Mouse (Mus musculus): ENCODE results near the gene Rhno1. TPM values are rescaled to one million over a fixed set of nuclear protein-coding genes. Genes with fewer than 3 reads are reported as not detected.

Gene Rhno1
- total and polyA plus RNA-seq, 3 experiments, result 46.8 to 137 (median 88.1) TPM

DNA sequence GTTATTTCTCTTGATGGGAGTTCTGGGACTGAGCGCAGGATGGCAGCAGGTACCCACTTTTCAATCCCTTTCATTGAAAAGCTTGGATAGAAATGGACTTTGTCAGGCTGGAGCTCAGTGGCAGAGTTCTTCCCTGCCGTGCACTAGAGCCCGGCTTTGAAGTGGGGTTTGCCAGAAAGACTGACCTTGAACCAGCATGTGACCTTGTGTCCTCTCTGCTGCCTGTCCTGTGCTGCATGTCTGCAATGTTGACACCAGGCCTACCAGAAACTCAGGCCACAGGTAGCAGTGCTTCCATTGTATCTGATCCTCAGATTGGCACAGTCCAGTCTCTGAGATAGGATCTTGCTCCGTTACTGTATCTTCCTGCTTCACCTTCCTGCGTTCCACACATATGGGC lies 7.3 kb upstream of the Rhno1 start:
- no peak for TF ChIP-seq POLR2AphosphoS5 (IDR thresholded peaks at IDR 0.05; ENCODE audit: borderline replicate concordance, low read depth, low read length)
- no peak for TF ChIP-seq GABPA (IDR thresholded peaks at IDR 0.05; ENCODE audit: low read depth, low read length)
- no peak for TF ChIP-seq MEF2A (IDR thresholded peaks at IDR 0.05; ENCODE audit: extremely low read depth, insufficient replicate concordance, low read depth, low read length, poor library complexity, severe bottlenecking)
- TF ChIP-seq MAZ (IDR thresholded peaks at IDR 0.05; ENCODE audit: low read depth, low read length), result no peak
- TF ChIP-seq TCF12 (IDR thresholded peaks at IDR 0.05; ENCODE audit: low read depth, low read length), result no peak
- TF ChIP-seq HCFC1 (IDR thresholded peaks at IDR 0.05; ENCODE audit: low read depth, low read length), result no peak

DNA sequence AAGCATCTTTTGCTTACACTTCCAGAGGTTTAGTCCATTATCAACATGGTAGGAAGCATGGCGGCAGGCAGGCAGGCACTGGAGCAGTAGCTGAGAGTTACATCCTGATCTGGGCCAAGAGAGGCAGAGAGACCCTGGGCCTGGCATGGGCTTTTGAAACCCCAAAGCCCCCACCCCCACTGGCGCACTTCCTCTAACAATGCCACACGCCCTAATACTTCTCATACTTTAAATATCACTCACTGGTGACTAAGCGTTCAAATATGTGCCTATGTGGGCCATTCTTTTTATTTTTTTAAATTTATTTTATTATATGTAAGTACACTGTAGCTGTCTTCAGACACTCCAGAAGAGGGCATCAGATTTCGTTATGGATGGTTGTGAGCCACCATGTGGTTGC lies 3.8 kb upstream of the Rhno1 start:
- Histone ChIP-seq H3K79me2 (ENCODE audit: control insufficient read depth, insufficient read depth, low read length, poor library complexity) (peaks cover 30% of the 10 kb centered on the region), H3K27me3 (ENCODE audit: control insufficient read depth in 1 of 2, insufficient read depth in 2 of 2, low read length in 2 of 2) (no peaks in the 10 kb centered on the region), H3K36me3 (ENCODE audit: control insufficient read depth in 1 of 2, insufficient read depth in 2 of 2, low read length in 2 of 2) (peaks cover 4 to 9% of the 10 kb centered on the region in 2 experiments), H3K9ac (ENCODE audit: control insufficient read depth, low read depth, low read length, poor library complexity, severe bottlenecking) (no peak overlapping the region), H3K4me1 (ENCODE audit: control insufficient read depth in 1 of 2, insufficient read depth in 2 of 2, low read length in 2 of 2) (peaks cover 0 to 2% of the 10 kb centered on the region in 2 experiments; a peak in 2 of 4 replicates), H3K9me3 (replicated peaks; ENCODE audit: insufficient read depth, low read length) (no peaks in the 10 kb centered on the region), H3K4me3 (ENCODE audit: control insufficient read depth in 1 of 2, insufficient read depth in 1 of 2, low read depth in 2 of 2, low read length in 2 of 2) (no peak overlapping the region), H3K27ac (ENCODE audit: control insufficient read depth, low read depth, low read length) (no peak overlapping the region)
- TF ChIP-seq TAL1 (IDR thresholded peaks at IDR 0.05; ENCODE audit: low read length) (no peak), HCFC1 (IDR thresholded peaks at IDR 0.05; ENCODE audit: low read depth, low read length) (no peak), GATA1 (IDR thresholded peaks at IDR 0.05; ENCODE audit: low read depth, low read length) (no peak), NRF1 (IDR thresholded peaks at IDR 0.05; ENCODE audit: insufficient read depth, low read depth, low read length, poor library complexity, severe bottlenecking) (no peak), MYB (IDR thresholded peaks at IDR 0.05; ENCODE audit: low read depth, low read length) (no peak), E2F4 (IDR thresholded peaks at IDR 0.05; ENCODE audit: borderline replicate concordance, low read depth, low read length) (no peak)
- no peak for DNase-seq (ENCODE audit: low read depth, low spot score)

More for the DNA sequence above, 7.3 kb upstream of the Rhno1 start:
- peaks cover 0 to 11% of the 10 kb centered on the region in 2 experiments; a peak in 2 of 4 replicates for H3K36me3 ChIP-seq (ENCODE audit: control insufficient read depth in 1 of 2, insufficient read depth in 2 of 2, low read length in 2 of 2)
- H3K27ac ChIP-seq (ENCODE audit: control insufficient read depth, low read depth, low read length), result no peak overlapping the region
- H3K9ac ChIP-seq (ENCODE audit: control insufficient read depth, low read depth, low read length, poor library complexity, severe bottlenecking), result no peak overlapping the region
- H3K4me3 ChIP-seq (ENCODE audit: control insufficient read depth in 1 of 2, insufficient read depth in 1 of 2, low read depth in 2 of 2, low read length in 2 of 2), result no peak overlapping the region
- H3K79me2 ChIP-seq (ENCODE audit: control insufficient read depth, insufficient read depth, low read length, poor library complexity), result peaks cover 3% of the 10 kb centered on the region; the same call in 1 of the 2 replicates
- DNase-seq (ENCODE audit: low read depth, low spot score), result no peak
- no peaks in the 10 kb centered on the region for H3K9me3 ChIP-seq (replicated peaks; ENCODE audit: insufficient read depth, low read length)
- no peaks in the 10 kb centered on the region for H3K4me1 ChIP-seq (ENCODE audit: control insufficient read depth in 1 of 2, insufficient read depth in 2 of 2, low read length in 2 of 2)
- H3K27me3 ChIP-seq (ENCODE audit: control insufficient read depth in 1 of 2, insufficient read depth in 2 of 2, low read length in 2 of 2), result no peaks in the 10 kb centered on the region

DNA sequence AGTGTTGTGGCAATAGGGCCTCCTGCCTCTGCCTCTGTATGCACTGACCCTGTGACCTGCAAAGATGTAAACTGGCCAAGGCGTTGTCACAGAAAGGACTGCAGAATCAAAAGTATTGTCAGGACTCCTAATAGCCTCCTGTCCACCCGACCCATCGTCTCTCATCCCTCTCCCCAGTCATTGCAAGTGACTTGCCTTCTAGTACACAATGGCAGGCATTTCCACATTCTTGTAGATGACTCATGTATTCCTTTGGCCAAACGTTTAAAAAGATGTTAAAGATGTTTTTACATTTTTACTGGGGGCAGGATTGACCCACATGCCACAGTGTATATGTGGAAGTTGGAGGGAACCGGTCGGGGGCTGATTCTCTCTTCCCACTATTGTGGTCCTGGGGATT lies 2.0 kb upstream of the Rhno1 start:
- H3K79me2 ChIP-seq (ENCODE audit: control insufficient read depth, insufficient read depth, low read length, poor library complexity), result peaks cover 45% of the 10 kb centered on the region
- DNase-seq (ENCODE audit: low read depth, low spot score), result no peak
- H3K27me3 ChIP-seq (ENCODE audit: control insufficient read depth in 1 of 2, insufficient read depth in 2 of 2, low read length in 2 of 2), result no peaks in the 10 kb centered on the region
- no peak overlapping the region for H3K4me3 ChIP-seq (ENCODE audit: control insufficient read depth in 1 of 2, insufficient read depth in 1 of 2, low read depth in 2 of 2, low read length in 2 of 2)
- H3K9ac ChIP-seq (ENCODE audit: control insufficient read depth, low read depth, low read length, poor library complexity, severe bottlenecking), result no peak overlapping the region
- peaks cover 2 to 7% of the 10 kb centered on the region in 2 experiments; a peak in 2 of 4 replicates for H3K4me1 ChIP-seq (ENCODE audit: control insufficient read depth in 1 of 2, insufficient read depth in 2 of 2, low read length in 2 of 2)
- H3K27ac ChIP-seq (ENCODE audit: control insufficient read depth, low read depth, low read length), result no peak overlapping the region
- H3K9me3 ChIP-seq (replicated peaks; ENCODE audit: insufficient read depth, low read length), result no peaks in the 10 kb centered on the region
- peaks cover 8 to 15% of the 10 kb centered on the region in 2 experiments for H3K36me3 ChIP-seq (ENCODE audit: control insufficient read depth in 1 of 2, insufficient read depth in 2 of 2, low read length in 2 of 2)
- TF ChIP-seq MEF2A (IDR thresholded peaks at IDR 0.05; ENCODE audit: extremely low read depth, insufficient replicate concordance, low read depth, low read length, poor library complexity, severe bottlenecking) (no peak), RAD21 (IDR thresholded peaks at IDR 0.05; ENCODE audit: low read depth, low read length) (no peak), POLR2AphosphoS5 (IDR thresholded peaks at IDR 0.05; ENCODE audit: borderline replicate concordance, low read depth, low read length) (no peak), SIN3A (IDR thresholded peaks at IDR 0.05; ENCODE audit: low read length) (no peak), USF1 (IDR thresholded peaks at IDR 0.05; ENCODE audit: low read depth, low read length) (no peak), UBTF (IDR thresholded peaks at IDR 0.05; ENCODE audit: borderline replicate concordance, insufficient read depth, low read depth, low read length) (no peak), EP300 (IDR thresholded peaks at IDR 0.05; ENCODE audit: low read depth in 1 of 2, low read length in 2 of 2) (no peak), CHD1 (IDR thresholded peaks at IDR 0.05; ENCODE audit: low read depth, low read length) (no peak), TAL1 (IDR thresholded peaks at IDR 0.05; ENCODE audit: low read length) (no peak), E2F4 (IDR thresholded peaks at IDR 0.05; ENCODE audit: borderline replicate concordance, low read depth, low read length) (no peak), MAFK (IDR thresholded peaks at IDR 0.05; ENCODE audit: borderline replicate concordance, low read depth, low read length) (no peak), ZC3H11A (IDR thresholded peaks at IDR 0.05; ENCODE audit: low read depth, low read length) (no peak), SMC3 (IDR thresholded peaks at IDR 0.05; ENCODE audit: low read depth, low read length) (no peak), CHD2 (IDR thresholded peaks at IDR 0.05; ENCODE audit: low read length) (no peak), USF2 (IDR thresholded peaks at IDR 0.05; ENCODE audit: borderline replicate concordance in 1 of 2, insufficient read depth in 1 of 2, low read depth in 1 of 2, low read length in 2 of 2) (no peak), GABPA (IDR thresholded peaks at IDR 0.05; ENCODE audit: low read depth, low read length) (no peak), ZNF384 (IDR thresholded peaks at IDR 0.05; ENCODE audit: low read depth, low read length) (no peak), ETS1 (IDR thresholded peaks at IDR 0.05; ENCODE audit: low read depth, low read length) (no peak)

Measured in MEL (cell line).